Mouse (Mus musculus) embryo, embryonic 9.5 days (tissue): Measurements from ENCODE around the gene Doc2b.
"Not testable (repeated sequence)": the region's sequence is repeated elsewhere in the genome, so short reads cannot be mapped to it uniquely, and the experiment has no call there.

Experiments used
- DNase-seq: peaks from one replicate; pipeline ENCODE4 v3.0.0-alpha.2; 2017; ENCODE audit errors: extremely low spot score

The Doc2b gene

GRCm38 (mm10) chr11:75735462-75736252, 60.2 kb downstream of the Doc2b start:
- no peak for DNase-seq

- DNase-seq, result no peak
Measured at GRCm38 (mm10) chr11:75733227-75733940, 62.5 kb downstream of the Doc2b start.

GRCm38 (mm10) chr11:75732434-75733226, 63.2 kb downstream of the Doc2b start, which contains the start of gene Ywhae:
Ywhae (plus strand) TSS chr11:75732869.
- DNase-seq, result peak; percentile 99

GRCm38 (mm10) chr11:75727659-75728058, 68.2 kb downstream of the Doc2b start:
- DNase-seq, result not testable (repeated sequence)

- DNase-seq, result no peak
Measured at GRCm38 (mm10) chr11:75727168-75727567, 68.7 kb downstream of the Doc2b start.

- DNase-seq, result no peak
Measured at GRCm38 (mm10) chr11:75722339-75722738, 73.5 kb downstream of the Doc2b start.
